Mouse (Mus musculus) left cerebral cortex, postnatal 36 days (tissue): ENCODE data around the gene Ttll10. TPM values are rescaled to one million over a fixed set of nuclear protein-coding genes. Genes with fewer than 3 reads are reported as not detected.

Experiments
- DNase-seq, 2 experiments: peaks; one replicate each; pipeline ENCODE4 v3.0.0; 2021 to 2022; ENCODE audit warnings: low spot score in 2 of 2, mixed read lengths in 1 of 2
- intact Hi-C: fragments of 180-260 bp; cut with DNase I; formaldehyde crosslinking; loops from one replicate; pipeline ENCODE4 v1.15.1; 2025
- total RNA-seq, 2 experiments: library from RNA; stranded (reverse); gene quantifications; 2 replicates each; pipeline ENCODE4 v1.2.3; 2021

Gene Ttll10
- not detected for total RNA-seq

DNA sequence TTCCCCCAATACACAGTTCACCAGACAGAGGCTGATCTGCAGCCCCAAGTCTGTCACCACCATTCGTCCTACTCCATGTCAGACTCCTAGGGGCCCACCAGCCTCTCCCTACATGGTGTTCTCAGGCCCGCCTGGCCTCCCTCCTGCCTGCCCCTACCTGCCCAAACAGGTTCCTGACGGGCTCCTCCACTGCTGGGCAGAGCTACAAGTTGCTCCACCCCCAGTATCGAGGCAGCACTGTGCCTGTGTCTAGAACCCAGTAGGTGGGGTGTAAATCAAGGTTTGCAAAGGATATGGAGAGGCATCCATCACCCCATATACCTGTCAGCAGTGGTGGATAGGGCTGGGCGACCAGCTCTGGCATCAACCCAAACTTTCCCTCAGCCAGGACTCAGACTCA lies at the start of gene Ttll10:
Ttll10 (minus strand) TSS at position 154 of the 400 bp plus-strand sequence.
- DNase-seq, result no peak
- intact Hi-C loops, result no loop called here

DNA sequence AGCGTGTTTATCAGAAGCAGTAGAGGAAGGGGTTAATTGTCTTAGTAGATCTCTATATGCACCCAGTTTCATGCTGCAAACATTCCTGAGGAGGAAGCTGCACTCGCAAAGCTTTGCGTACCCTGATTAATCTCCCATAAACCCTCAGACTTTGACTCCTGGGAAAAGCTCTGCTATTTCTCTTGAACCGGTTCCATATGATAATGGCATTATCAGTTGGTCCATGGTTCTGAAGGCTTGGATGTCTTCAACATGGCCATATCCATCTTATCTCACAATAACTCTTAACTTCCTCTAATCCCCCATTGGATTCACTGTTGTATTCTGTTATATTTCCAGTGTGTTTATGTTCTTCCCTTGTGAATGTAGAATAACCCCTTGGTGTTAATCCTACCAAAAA lies 44.1 kb upstream of the Ttll10 start:
- DNase-seq, result no peak
- intact Hi-C loops, result loop anchor here (5.0 to 10.0 kb wide), 2 partner anchors 109 to 141 kb away; partner anchors contain the start of genes B3galt6, C1qtnf12 and Sdf4

DNA sequence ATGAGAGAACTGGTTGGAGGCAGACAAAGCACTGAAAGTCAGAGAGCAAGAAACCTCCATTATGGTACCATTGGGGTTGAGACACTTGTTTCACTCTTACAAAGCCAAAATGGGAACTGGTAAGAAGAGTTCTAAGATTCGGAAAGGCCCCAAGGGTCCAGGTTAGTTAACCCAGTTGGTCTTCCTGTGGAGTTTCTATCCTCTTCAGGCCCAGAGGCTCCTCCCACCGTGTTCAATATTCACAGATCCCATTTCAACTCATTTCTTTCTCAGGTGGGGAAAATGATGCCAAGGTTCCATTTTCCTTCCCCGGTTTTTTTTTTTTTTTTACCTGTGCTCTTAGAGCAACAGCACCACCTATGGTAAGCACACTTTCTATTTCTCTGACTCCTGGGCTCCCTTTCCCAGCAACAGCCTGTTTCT lies 42.3 kb upstream of the Ttll10 start:
- no peak for DNase-seq
- intact Hi-C loops, result loop anchor here (5.0 to 10.0 kb wide), 2 partner anchors 107 to 139 kb away; partner anchors contain the start of genes B3galt6, C1qtnf12 and Sdf4

- intact Hi-C loops, result loop anchor here (5.0 to 10.0 kb wide), 2 partner anchors 106 to 138 kb away; partner anchors contain the start of genes B3galt6, C1qtnf12 and Sdf4
- DNase-seq, result no peak
These were observed 41.3 kb upstream of the Ttll10 start for GRCm38 (mm10) chr4:156100501-156100900.

GRCm38 (mm10) chr4:156099427-156099826 lies 40.2 kb upstream of the Ttll10 start:
- no peak for DNase-seq
- intact Hi-C loops, result loop anchor here (5.0 kb wide), 1 partner anchor 67 kb away; no protein-coding TSS in a partner anchor

DNA sequence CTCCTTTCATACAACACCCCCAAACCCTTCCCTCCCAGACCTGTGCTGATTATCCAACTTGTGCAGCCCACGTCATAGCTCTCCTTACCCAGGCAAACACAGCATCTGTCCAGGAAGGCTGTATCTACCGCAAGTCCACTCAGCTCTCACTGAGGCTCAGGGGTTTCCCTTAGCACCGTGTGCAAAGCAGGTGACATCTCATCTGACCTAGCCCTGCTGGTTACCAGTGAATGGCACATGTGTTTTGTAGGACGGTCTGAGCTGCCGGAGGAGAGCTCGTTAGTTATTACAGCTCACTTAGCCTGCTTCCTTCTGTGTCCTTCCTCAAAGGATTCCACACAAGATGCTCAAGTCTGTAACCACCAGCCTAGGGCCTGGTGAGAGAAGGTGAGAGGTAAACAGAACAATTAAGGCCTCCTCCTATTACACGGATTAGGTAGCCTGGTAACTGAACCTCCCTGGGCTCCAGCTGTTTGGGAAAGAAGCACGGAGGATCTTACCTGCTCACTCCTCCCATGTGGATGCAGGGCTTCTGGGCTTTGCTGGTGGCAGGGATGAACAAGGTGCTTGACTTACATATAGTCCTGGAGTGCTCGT lies 38.7 kb upstream of the Ttll10 start:
- no peak for DNase-seq
- intact Hi-C loops, result loop anchor here (5.0 kb wide), 1 partner anchor 66 kb away; no protein-coding TSS in a partner anchor

GRCm38 (mm10) chr4:156096191-156096590 lies 37.0 kb upstream of the Ttll10 start:
- intact Hi-C loops, result loop anchor here (5.0 kb wide), 1 partner anchor 64 kb away; no protein-coding TSS in a partner anchor
- no peak for DNase-seq

DNA sequence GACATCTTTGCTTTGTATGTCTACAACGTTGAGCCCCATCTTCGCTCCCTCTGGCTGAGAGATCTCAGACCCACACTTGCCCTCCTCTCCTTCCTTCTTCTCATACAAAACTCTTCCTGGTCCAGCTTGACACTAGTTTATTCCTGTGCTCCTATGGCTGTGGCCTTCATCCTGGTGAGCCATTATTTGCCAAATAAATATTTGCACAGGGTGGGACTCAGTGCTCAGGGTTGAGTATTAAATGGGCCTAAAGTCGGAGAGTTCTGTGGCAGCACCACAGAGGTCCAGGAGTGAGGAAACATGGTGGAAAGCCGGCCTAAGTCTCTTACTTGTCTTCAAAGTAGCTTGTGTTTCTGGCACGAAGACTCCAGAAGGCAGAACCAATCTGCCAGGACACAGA lies 34.5 kb upstream of the Ttll10 start:
- DNase-seq, result no peak
- intact Hi-C loops, result no loop called here

- intact Hi-C loops, result no loop called here
- no peak for DNase-seq
These were observed 33.6 kb upstream of the Ttll10 start for GRCm38 (mm10) chr4:156092765-156093164.

DNA sequence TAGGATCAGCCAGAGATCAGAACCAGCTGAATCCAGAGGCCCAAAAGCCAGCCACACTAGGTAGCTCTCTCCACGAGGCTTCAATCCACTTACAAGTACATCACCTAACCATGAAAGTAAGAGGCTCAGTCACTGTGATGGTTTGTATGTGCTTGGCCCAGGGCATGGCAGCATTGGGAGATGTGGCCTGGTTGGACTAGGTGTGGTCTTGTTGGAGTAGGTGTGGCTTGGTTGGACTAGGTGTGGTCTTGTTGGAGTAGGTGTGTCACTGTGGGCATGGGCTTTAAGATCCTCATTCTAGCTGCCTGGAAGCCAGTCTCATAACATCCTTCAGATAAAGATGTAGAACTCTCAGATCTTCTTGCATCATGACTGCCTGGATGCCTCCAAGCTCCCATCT lies 32.0 kb upstream of the Ttll10 start:
- no peak for DNase-seq
- intact Hi-C loops, result no loop called here

DNA sequence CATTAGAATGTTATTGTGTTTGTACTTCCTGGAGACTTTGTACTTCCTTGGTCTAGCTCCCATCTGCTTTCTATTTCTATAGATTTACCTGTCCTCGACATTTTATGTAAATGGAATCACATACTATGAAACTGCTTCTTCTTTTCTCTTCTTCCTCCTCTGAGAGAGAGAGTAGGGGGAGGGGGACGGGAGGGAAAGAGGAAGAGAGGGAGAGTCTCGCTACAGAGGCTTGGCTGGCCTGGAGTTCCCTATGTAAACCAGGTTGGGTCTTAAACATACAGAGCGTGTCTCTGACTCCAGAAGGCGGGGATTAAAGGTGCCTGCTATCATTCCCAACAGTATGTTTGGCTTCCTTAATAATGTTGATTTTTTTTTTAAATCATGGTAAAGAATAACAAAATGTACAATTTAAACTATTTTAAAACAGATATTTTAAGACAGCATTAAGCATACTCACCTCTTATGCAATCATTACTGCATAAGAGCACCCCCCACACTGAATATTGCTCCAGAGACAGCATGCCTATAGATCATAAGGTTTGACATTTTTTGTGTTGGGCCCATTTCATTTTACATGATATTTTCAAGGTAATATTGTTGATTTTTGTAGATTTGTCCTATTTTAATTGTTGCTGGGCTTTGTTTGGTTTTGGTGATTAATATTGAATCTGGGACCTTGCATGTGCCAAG lies 28.3 kb upstream of the Ttll10 start:
- DNase-seq, result no peak
- intact Hi-C loops, result no loop called here

DNA sequence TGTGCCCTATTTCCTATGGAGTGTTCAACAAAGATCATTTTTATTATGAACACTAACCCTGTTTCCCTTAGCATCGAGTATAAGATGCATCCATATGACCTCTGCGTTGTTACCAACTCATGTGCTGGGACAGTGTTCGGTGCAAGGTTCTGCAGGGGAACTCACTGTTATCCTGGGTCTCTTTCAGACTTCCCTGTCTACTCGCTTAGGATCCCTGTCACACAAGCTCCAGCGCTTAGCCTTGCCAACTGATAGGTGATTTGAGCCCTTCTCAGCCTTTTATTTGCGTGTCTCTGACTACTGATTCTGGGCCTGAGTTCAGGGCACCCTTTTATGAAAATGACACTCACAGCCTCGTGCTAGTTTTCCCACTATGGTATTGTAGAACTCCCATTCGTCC lies 26.0 kb upstream of the Ttll10 start:
- intact Hi-C loops, result no loop called here
- DNase-seq, result no peak

DNA sequence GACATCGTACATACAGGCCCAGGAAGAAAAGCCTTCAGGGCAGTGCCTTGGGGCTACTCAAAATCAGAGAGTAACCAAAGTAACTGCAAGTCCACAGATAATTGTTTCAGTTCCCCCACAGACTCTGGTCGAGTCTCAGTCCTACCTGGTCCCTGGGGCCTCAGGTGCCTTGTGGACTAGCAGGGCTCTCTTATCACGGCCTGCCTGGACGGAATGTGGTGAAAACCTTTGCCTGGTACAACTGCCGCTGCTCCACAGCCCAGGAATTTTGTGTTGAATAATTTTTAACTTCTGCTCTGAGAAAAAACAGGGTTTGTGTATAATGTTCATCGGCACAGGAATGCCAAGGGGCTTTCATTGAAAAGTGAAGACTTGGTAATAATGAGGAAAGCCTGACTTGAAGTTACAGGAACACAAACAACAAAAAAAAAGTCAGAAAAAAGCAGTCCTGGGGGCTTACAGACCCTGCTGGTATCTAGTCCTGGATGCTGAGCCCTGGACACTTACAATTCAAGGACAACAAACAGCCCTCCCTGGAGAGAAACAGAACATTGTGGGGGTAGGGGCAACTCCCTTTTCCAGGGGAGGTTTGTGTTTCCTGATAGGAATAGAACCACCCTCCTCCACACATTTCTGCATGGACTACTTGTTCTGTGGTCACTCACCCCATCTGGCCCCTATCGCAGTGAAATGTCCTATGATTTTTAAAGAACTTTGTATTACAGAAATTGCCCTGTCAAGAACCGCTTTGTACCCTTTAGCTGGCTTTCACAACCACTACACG lies 25.1 kb upstream of the Ttll10 start:
- no peak for DNase-seq
- intact Hi-C loops, result no loop called here

GRCm38 (mm10) chr4:156083348-156083747 lies 24.1 kb upstream of the Ttll10 start:
- no peak for DNase-seq
- intact Hi-C loops, result no loop called here

GRCm38 (mm10) chr4:156082621-156083234 lies 23.5 kb upstream of the Ttll10 start:
- no peak for DNase-seq
- intact Hi-C loops, result no loop called here

DNA sequence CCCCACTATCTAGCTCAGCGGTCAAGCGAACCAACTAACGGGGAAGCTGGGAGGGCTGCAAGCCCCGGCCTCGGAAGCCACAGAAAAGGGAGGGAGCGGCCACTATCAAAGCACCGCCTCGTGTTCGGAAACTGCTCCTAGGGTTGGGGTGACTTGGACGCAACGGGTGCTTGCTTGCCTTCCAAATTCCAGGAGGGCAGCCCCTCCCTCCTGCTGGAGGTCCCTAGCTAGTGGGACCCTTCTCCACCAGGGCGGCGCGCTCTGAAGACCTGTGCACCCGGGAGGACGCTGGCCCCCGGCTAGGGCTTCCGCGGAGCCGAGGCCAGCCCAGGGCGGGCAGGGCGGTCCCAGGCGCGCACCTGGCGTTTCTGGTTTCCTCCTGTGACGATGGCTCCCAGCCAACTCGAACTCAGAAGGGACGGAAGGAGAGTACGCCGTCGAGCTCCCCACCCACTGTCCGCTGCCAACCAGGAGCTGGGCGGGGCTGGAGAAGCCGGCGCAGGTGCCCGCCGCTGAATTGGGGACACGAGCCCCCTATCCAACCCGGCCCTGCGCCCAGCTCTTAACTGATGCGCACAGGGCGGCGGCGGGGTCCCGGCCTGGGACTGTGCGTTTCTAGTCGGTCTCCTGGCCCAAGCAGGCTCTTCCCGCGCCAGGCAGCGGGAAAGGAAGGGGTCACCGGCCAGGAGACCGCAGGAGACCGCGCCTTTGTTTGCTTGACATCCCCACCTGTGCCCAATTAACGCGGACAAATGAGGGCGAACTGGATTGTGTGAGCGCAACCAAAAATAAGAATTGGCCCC lies 18.5 kb upstream of the Ttll10 start:
- intact Hi-C loops, result no loop called here
- DNase-seq, result no peak

DNA sequence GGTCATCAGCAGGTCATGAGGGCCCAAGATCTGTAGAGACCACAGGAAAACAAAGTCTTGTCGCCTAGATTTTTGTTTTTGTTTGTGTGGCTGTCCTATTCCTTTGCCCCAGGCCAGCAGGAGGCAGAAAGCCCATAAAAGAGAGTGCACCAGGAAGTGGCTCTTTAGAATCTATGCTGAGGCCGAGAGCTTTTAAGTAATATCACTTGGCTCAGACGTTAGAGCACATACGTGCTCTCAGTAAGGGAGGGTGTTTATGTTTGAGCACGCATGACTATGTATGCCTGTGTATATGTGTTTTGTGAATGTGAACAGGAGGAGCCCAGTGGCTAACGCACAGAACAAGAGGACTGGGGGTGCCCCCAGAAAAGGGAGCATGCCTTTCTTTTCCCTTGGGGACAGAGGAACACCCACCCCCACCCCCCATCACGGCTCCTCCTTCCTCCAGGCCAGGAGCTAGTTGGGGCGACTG lies 17.7 kb upstream of the Ttll10 start:
- intact Hi-C loops, result no loop called here
- DNase-seq, result no peak

GRCm38 (mm10) chr4:156070716-156071115 lies 11.5 kb upstream of the Ttll10 start:
- intact Hi-C loops, result no loop called here
- no peak for DNase-seq

- intact Hi-C loops, result no loop called here
- no peak for DNase-seq
These were observed 11.1 kb upstream of the Ttll10 start for GRCm38 (mm10) chr4:156070276-156070675.
